Mouse (Mus musculus): ENCODE results near the gene Sirt7. TPM values are rescaled to one million over a fixed set of nuclear protein-coding genes. Genes with fewer than 3 reads are reported as not detected.

Sirt7 gene
- polyA plus RNA-seq (2014; fragmentation: Illumina TruSeq; extraction: RNeasy Lipid Tissue Mini Kit (QIAGEN cat#74804); ENCODE audit: low read depth, low replicate concordance), result 16.4 TPM

DNA sequence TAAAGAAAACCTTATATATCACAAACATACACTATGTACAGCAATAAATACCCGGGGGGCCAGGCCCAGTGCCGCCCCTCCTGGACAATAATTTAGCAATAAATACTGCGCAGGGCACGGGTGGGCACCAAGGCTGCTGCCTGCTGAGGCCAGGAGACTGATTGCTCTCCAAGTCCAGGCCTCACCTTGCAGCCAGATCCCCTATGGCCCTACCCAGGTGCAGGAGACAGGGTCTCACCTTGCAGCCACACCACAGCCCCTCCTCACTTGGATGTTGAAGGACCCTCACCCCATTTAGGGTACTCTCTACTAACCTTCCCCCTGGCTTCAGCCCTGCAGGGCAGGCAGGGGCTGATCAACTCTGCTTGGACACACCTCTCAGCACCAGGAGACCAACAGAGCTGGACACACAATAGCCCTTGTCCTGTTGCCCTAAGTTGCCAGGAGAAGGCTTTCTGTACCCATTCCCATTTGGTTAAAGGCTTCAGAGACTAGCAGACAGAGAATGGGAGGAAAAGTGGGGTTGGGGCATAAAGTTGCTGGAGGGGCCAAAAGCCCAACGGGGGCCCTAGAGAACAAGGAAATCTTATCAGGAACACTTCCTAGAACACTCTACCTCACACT, at the start of gene Sirt7:
Gene Sirt7 (minus strand): TSS at position 89 of the 624 bp plus-strand sequence.

GRCm38 (mm10) chr11:120672687-120673593, 47.9 kb upstream of the Sirt7 start, which contains the start of gene Aspscr1:
TSS of gene Aspscr1 (plus strand) at chr11:120672973.

DNA sequence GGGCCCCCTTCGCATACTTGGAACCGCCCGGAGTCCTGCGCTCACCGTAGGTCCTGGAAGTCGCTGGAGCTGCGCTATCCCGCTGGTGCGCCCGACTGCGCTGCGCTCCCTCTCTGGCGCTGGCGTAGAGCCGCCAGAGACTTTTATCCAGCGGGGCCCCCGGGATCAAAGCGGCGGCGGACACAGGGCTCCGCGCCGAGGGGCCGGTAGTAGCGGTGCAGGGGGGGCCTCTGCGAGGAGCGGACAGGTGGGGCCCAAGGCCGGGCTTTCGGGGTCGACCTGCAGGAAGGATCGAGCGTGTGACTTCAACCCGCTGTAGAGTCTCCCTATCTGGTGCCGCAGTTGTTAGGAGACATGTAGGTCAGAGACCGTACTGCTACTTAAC, 36.0 kb upstream of the Sirt7 start, which contains the start of gene Notum:
Gene Notum (minus strand): TSS at position 100 of the 385 bp plus-strand sequence.

GRCm38 (mm10) chr11:120648001-120648476, 23.0 kb upstream of the Sirt7 start, which contains the start of gene Myadml2:
TSS of gene Myadml2 (minus strand) at chr11:120648158.

GRCm38 (mm10) chr11:120643601-120643987, 18.6 kb upstream of the Sirt7 start, which contains the start of gene Pycr1:
TSS of gene Pycr1 (minus strand) at chr11:120643769.

DNA sequence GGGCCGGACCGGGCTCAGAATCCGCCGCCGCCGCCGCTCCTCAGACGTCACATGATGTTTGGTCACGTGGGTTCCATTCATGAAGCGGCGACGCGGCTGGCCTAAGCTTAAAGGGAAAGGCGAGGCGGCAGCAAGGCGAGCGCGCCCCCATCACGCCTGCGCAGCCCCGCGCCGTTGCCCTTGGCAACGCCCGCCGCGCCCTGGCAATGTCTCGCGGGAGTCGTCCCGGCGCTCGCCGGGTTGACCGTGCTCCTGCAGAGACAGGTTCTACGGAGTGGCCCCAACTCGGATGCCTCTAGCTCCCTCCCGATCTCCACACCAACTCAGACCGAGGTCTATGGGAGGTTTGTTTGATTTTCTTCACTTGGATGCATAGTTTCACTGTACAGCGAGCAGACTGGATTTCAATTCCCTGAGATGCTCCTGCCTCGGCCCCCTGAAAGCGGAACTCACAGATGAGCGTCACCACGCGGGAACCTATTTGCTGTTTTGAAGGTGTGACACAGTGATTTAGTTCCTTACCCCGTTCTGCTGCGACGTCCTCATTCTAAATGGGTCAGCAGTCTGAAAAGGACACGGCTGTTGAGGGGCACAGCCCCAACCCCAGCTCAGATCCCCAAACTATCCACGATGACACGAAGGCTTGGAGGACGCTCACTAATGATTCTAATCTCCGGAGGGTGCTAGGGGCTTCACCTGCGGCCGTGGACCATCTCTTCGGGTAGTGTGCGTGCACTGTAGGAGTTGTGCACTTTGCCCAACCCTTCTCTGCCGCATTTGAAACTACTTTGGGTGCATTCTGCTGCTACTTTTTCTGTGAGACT, 8.7 kb upstream of the Sirt7 start, which contains the start of gene Mafg:
Gene Mafg (minus strand): TSS at position 81 of the 824 bp plus-strand sequence.

DNA sequence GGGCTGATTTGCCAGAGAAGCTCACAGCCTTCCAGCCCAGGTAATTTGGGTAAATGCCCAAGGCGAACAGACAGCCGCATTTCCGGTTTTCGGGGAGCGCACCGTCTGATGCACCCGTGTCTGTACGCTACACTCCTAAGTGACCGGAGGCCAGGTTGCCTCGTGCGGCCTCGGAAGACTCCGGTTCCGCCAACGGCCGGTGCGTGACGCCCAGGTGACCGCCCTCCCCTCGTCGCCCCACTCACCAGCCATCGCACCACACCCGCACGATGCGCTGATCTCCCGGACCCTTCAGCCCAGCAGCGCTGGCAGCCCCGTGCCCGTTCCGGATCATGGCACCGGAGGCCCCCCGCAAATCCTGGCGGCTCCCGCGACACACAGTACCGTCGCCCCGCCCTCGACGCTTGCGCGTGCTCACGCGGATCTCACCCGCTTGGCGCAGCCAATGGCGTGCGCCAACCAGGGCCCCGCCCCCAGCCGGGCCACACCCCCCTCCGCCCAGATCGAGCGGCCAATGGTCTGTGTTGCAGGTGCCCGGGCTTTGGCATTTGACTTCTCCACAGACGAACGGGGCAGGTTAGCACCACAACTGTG, 7.4 kb downstream of the Sirt7 start, which contains the start of gene Pcyt2:
Gene Pcyt2 (minus strand): TSS at position 418 of the 594 bp plus-strand sequence.

GRCm38 (mm10) chr11:120608241-120609034, 16.6 kb downstream of the Sirt7 start, which contains the start of gene Npb:
TSS of gene Npb (plus strand) at chr11:120608477.

GRCm38 (mm10) chr11:120598283-120598989, 26.6 kb downstream of the Sirt7 start, which contains the start of the genes Alyref and Anapc11:
TSS of gene Alyref (minus strand) at chr11:120598365.
TSS of gene Anapc11 (plus strand) at chr11:120598421.

GRCm38 (mm10) chr11:120581490-120582267, 43.4 kb downstream of the Sirt7 start, which contains the start of gene Arhgdia:
TSS of gene Arhgdia (minus strand) at chr11:120581624.

DNA sequence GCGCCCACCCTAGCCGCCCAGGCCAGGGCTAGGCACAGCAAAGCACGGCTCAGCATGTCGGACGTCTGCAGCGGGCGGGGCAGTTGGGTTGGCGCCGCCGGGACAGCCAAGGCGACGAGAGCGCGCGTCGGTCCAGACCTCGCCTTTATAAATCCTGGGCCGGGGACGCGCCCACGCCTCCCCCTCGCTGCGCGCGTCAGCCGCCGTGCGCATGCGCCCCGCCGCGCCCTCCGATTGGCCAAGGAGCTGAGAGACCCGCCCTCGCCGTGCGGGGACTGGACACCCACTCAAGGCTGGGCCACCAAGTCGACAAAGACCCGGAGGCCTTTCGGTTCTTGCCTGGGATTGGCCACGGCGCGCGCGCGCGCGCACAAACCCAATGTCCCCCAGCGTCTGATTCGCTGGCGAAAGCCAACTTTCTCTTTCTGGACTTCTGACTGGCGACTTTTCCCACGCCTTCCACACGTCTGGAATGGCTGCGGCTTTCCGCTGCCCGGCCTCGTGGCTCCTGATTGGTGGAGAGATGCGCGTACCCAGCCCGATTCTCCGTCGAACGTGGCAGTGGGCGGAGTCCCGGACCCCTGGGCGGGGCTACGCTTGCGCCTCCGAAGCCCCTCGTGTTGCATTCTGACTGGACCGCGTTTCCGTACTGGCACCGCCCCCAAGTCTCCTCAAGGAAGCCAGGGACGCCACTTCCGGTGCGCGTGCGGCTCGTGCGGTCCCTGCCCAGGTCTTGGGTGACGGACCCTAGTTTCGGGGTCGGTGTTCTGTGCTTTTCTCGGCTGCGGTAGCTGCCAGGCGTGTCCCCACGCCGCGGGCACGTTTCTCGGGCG, 52.1 kb downstream of the Sirt7 start, which contains the start of gene P4hb:
Gene P4hb (minus strand): TSS at position 502 of the 833 bp plus-strand sequence.

Other genes with a start within 250 kb of the Sirt7 start
- 12.4 TPM for gene Faap100, start 246.5 kb downstream of the Sirt7 start, polyA plus RNA-seq (2014; fragmentation: Illumina TruSeq; extraction: RNeasy Lipid Tissue Mini Kit (QIAGEN cat#74804); ENCODE audit: low read depth, low replicate concordance)
- 46.6 TPM for gene Nploc4, start 187.5 kb downstream of the Sirt7 start, polyA plus RNA-seq (2014; fragmentation: Illumina TruSeq; extraction: RNeasy Lipid Tissue Mini Kit (QIAGEN cat#74804); ENCODE audit: low read depth, low replicate concordance)
- not detected for gene Tspan10, start 182.6 kb downstream of the Sirt7 start, polyA plus RNA-seq (2014; fragmentation: Illumina TruSeq; extraction: RNeasy Lipid Tissue Mini Kit (QIAGEN cat#74804); ENCODE audit: low read depth, low replicate concordance)
- 1.0 TPM for gene Pde6g, start 171.7 kb downstream of the Sirt7 start, polyA plus RNA-seq (2014; fragmentation: Illumina TruSeq; extraction: RNeasy Lipid Tissue Mini Kit (QIAGEN cat#74804); ENCODE audit: low read depth, low replicate concordance)
- gene Oxld1, start 167.2 kb downstream of the Sirt7 start, polyA plus RNA-seq (2014; fragmentation: Illumina TruSeq; extraction: RNeasy Lipid Tissue Mini Kit (QIAGEN cat#74804); ENCODE audit: low read depth, low replicate concordance), result 53.5 TPM
- 10.3 TPM for gene Ccdc137, start 167.1 kb downstream of the Sirt7 start, polyA plus RNA-seq (2014; fragmentation: Illumina TruSeq; extraction: RNeasy Lipid Tissue Mini Kit (QIAGEN cat#74804); ENCODE audit: low read depth, low replicate concordance)
- 11.3 TPM for gene Arl16, start 157.6 kb downstream of the Sirt7 start, polyA plus RNA-seq (2014; fragmentation: Illumina TruSeq; extraction: RNeasy Lipid Tissue Mini Kit (QIAGEN cat#74804); ENCODE audit: low read depth, low replicate concordance)
- gene Mrpl12, start 140.6 kb downstream of the Sirt7 start, polyA plus RNA-seq (2014; fragmentation: Illumina TruSeq; extraction: RNeasy Lipid Tissue Mini Kit (QIAGEN cat#74804); ENCODE audit: low read depth, low replicate concordance), result 230 TPM
- gene Slc25a10, start 133.4 kb downstream of the Sirt7 start, polyA plus RNA-seq (2014; fragmentation: Illumina TruSeq; extraction: RNeasy Lipid Tissue Mini Kit (QIAGEN cat#74804); ENCODE audit: low read depth, low replicate concordance), result 12.9 TPM
- 0.81 TPM for gene Gcgr, start 94.5 kb downstream of the Sirt7 start, polyA plus RNA-seq (2014; fragmentation: Illumina TruSeq; extraction: RNeasy Lipid Tissue Mini Kit (QIAGEN cat#74804); ENCODE audit: low read depth, low replicate concordance)
- 64.9 TPM for gene Mcrip1, start 75.5 kb downstream of the Sirt7 start, polyA plus RNA-seq (2014; fragmentation: Illumina TruSeq; extraction: RNeasy Lipid Tissue Mini Kit (QIAGEN cat#74804); ENCODE audit: low read depth, low replicate concordance)
- gene Ppp1r27, start 74.1 kb downstream of the Sirt7 start, polyA plus RNA-seq (2014; fragmentation: Illumina TruSeq; extraction: RNeasy Lipid Tissue Mini Kit (QIAGEN cat#74804); ENCODE audit: low read depth, low replicate concordance), result not detected
- gene P4hb, start 52.0 kb downstream of the Sirt7 start, polyA plus RNA-seq (2014; fragmentation: Illumina TruSeq; extraction: RNeasy Lipid Tissue Mini Kit (QIAGEN cat#74804); ENCODE audit: low read depth, low replicate concordance), result 176 TPM
- 159 TPM for gene Arhgdia, start 43.6 kb downstream of the Sirt7 start, polyA plus RNA-seq (2014; fragmentation: Illumina TruSeq; extraction: RNeasy Lipid Tissue Mini Kit (QIAGEN cat#74804); ENCODE audit: low read depth, low replicate concordance)
- 25.3 TPM for gene Alyref, start 26.9 kb downstream of the Sirt7 start, polyA plus RNA-seq (2014; fragmentation: Illumina TruSeq; extraction: RNeasy Lipid Tissue Mini Kit (QIAGEN cat#74804); ENCODE audit: low read depth, low replicate concordance)
- gene Anapc11, start 26.8 kb downstream of the Sirt7 start, polyA plus RNA-seq (2014; fragmentation: Illumina TruSeq; extraction: RNeasy Lipid Tissue Mini Kit (QIAGEN cat#74804); ENCODE audit: low read depth, low replicate concordance), result 53.2 TPM
- gene Npb, start 16.8 kb downstream of the Sirt7 start, polyA plus RNA-seq (2014; fragmentation: Illumina TruSeq; extraction: RNeasy Lipid Tissue Mini Kit (QIAGEN cat#74804); ENCODE audit: low read depth, low replicate concordance), result not detected
- 72.2 TPM for gene Pcyt2, start 7.3 kb downstream of the Sirt7 start, polyA plus RNA-seq (2014; fragmentation: Illumina TruSeq; extraction: RNeasy Lipid Tissue Mini Kit (QIAGEN cat#74804); ENCODE audit: low read depth, low replicate concordance)
- 42.4 TPM for gene Mafg, start 8.4 kb upstream of the Sirt7 start, polyA plus RNA-seq (2014; fragmentation: Illumina TruSeq; extraction: RNeasy Lipid Tissue Mini Kit (QIAGEN cat#74804); ENCODE audit: low read depth, low replicate concordance)
- gene Pycr1, start 18.5 kb upstream of the Sirt7 start, polyA plus RNA-seq (2014; fragmentation: Illumina TruSeq; extraction: RNeasy Lipid Tissue Mini Kit (QIAGEN cat#74804); ENCODE audit: low read depth, low replicate concordance), result 2.0 TPM
- 61.7 TPM for gene Myadml2, start 22.9 kb upstream of the Sirt7 start, polyA plus RNA-seq (2014; fragmentation: Illumina TruSeq; extraction: RNeasy Lipid Tissue Mini Kit (QIAGEN cat#74804); ENCODE audit: low read depth, low replicate concordance)
- not detected for gene Notum, start 35.9 kb upstream of the Sirt7 start, polyA plus RNA-seq (2014; fragmentation: Illumina TruSeq; extraction: RNeasy Lipid Tissue Mini Kit (QIAGEN cat#74804); ENCODE audit: low read depth, low replicate concordance)
- 39.2 TPM for gene Aspscr1, start 47.7 kb upstream of the Sirt7 start, polyA plus RNA-seq (2014; fragmentation: Illumina TruSeq; extraction: RNeasy Lipid Tissue Mini Kit (QIAGEN cat#74804); ENCODE audit: low read depth, low replicate concordance)
- gene Cenpx, start 88.5 kb upstream of the Sirt7 start, polyA plus RNA-seq (2014; fragmentation: Illumina TruSeq; extraction: RNeasy Lipid Tissue Mini Kit (QIAGEN cat#74804); ENCODE audit: low read depth, low replicate concordance), result 53.4 TPM
- 12.1 TPM for gene Lrrc45, start 88.7 kb upstream of the Sirt7 start, polyA plus RNA-seq (2014; fragmentation: Illumina TruSeq; extraction: RNeasy Lipid Tissue Mini Kit (QIAGEN cat#74804); ENCODE audit: low read depth, low replicate concordance)
- gene Rac3, start 96.2 kb upstream of the Sirt7 start, polyA plus RNA-seq (2014; fragmentation: Illumina TruSeq; extraction: RNeasy Lipid Tissue Mini Kit (QIAGEN cat#74804); ENCODE audit: low read depth, low replicate concordance), result 4.0 TPM
- gene Dcxr, start 102.0 kb upstream of the Sirt7 start, polyA plus RNA-seq (2014; fragmentation: Illumina TruSeq; extraction: RNeasy Lipid Tissue Mini Kit (QIAGEN cat#74804); ENCODE audit: low read depth, low replicate concordance), result 23.6 TPM
- gene Cbr2, start 106.9 kb upstream of the Sirt7 start, polyA plus RNA-seq (2014; fragmentation: Illumina TruSeq; extraction: RNeasy Lipid Tissue Mini Kit (QIAGEN cat#74804); ENCODE audit: low read depth, low replicate concordance), result 30.3 TPM
- 3.6 TPM for gene Hmga1b, start 137.6 kb upstream of the Sirt7 start, polyA plus RNA-seq (2014; fragmentation: Illumina TruSeq; extraction: RNeasy Lipid Tissue Mini Kit (QIAGEN cat#74804); ENCODE audit: low read depth, low replicate concordance)
- 18.9 TPM for gene Rfng, start 159.0 kb upstream of the Sirt7 start, polyA plus RNA-seq (2014; fragmentation: Illumina TruSeq; extraction: RNeasy Lipid Tissue Mini Kit (QIAGEN cat#74804); ENCODE audit: low read depth, low replicate concordance)
- 66.7 TPM for gene Gps1, start 159.0 kb upstream of the Sirt7 start, polyA plus RNA-seq (2014; fragmentation: Illumina TruSeq; extraction: RNeasy Lipid Tissue Mini Kit (QIAGEN cat#74804); ENCODE audit: low read depth, low replicate concordance)
- 27.0 TPM for gene Dus1l, start 171.2 kb upstream of the Sirt7 start, polyA plus RNA-seq (2014; fragmentation: Illumina TruSeq; extraction: RNeasy Lipid Tissue Mini Kit (QIAGEN cat#74804); ENCODE audit: low read depth, low replicate concordance)
- gene Fasn, start 199.3 kb upstream of the Sirt7 start, polyA plus RNA-seq (2014; fragmentation: Illumina TruSeq; extraction: RNeasy Lipid Tissue Mini Kit (QIAGEN cat#74804); ENCODE audit: low read depth, low replicate concordance), result 30.7 TPM